Comparison of ENCODE assay signal across 22 mouse cellular contexts in genomic region chr1:191811774-191812173, GRCm38 (mm10).
"Had no signal": no experiment of that assay in that cellular context is flagged by ENCODE, and none has a peak within 500 bp of the region (broad histone marks: within the 10 kb centered on the region; RNA-seq: fewer than 3 reads in every experiment).

No protein-coding gene starts in this region.

- H3K27ac ChIP-seq: intestine, embryonic 15.5 days; layer of hippocampus, adult 2 months; limb, embryonic 12.5 days; limb, embryonic 15.5 days; liver, embryonic 14.5 days; macrophage; midbrain, embryonic 12.5 days; midbrain, embryonic 15.5 days; neural tube, embryonic 12.5 days; neural tube, embryonic 15.5 days; stomach, embryonic 15.5 days had no signal

- H3K9ac ChIP-seq: intestine, embryonic 15.5 days; limb, embryonic 12.5 days; limb, embryonic 15.5 days; liver, embryonic 14.5 days; liver, postnatal 0 days; midbrain, embryonic 12.5 days; midbrain, embryonic 15.5 days; neural tube, embryonic 12.5 days; neural tube, embryonic 15.5 days; stomach, embryonic 15.5 days had no signal

- H3K4me3 ChIP-seq: intestine, embryonic 15.5 days; layer of hippocampus, adult 2 months; limb, embryonic 12.5 days; limb, embryonic 15.5 days; midbrain, embryonic 12.5 days; midbrain, embryonic 15.5 days; neural tube, embryonic 12.5 days; neural tube, embryonic 15.5 days; stomach, embryonic 15.5 days had no signal

- ATAC-seq: hindbrain, embryonic 16.5 days; intestine, embryonic 15.5 days; liver, postnatal 0 days; midbrain, embryonic 15.5 days had no signal

- H3K36me3 ChIP-seq: intestine, embryonic 15.5 days; limb, embryonic 12.5 days; limb, embryonic 15.5 days; midbrain, embryonic 12.5 days; midbrain, embryonic 15.5 days; neural tube, embryonic 12.5 days; neural tube, embryonic 15.5 days; stomach, embryonic 15.5 days had no signal

- H3K9me3 ChIP-seq: intestine, embryonic 15.5 days; limb, embryonic 12.5 days; limb, embryonic 15.5 days; midbrain, embryonic 15.5 days; neural tube, embryonic 12.5 days; neural tube, embryonic 15.5 days; stomach, embryonic 15.5 days had no signal

- H3K4me1 ChIP-seq: intestine, embryonic 15.5 days; midbrain, embryonic 12.5 days; midbrain, embryonic 15.5 days; neural tube, embryonic 12.5 days; neural tube, embryonic 15.5 days; stomach, embryonic 15.5 days had no signal

- H3K27me3 ChIP-seq: intestine, embryonic 15.5 days; limb, embryonic 12.5 days; limb, embryonic 15.5 days; midbrain, embryonic 12.5 days; midbrain, embryonic 15.5 days; neural tube, embryonic 12.5 days; neural tube, embryonic 15.5 days; stomach, embryonic 15.5 days had no signal

- H3K4me2 ChIP-seq: intestine, embryonic 15.5 days; limb, embryonic 12.5 days; limb, embryonic 15.5 days; liver, embryonic 11.5 days; midbrain, embryonic 12.5 days; midbrain, embryonic 15.5 days; neural tube, embryonic 12.5 days; neural tube, embryonic 15.5 days; stomach, embryonic 15.5 days had no signal

- DNase-seq: kidney, adult 11 months; kidney, adult 8-10 months; kidney, postnatal 14 days; layer of hippocampus, postnatal 36 days; left cerebral cortex, postnatal 4 days; liver, postnatal 0 days; retina, postnatal 1 day; right cerebral cortex, postnatal 25 days; thymus, postnatal 36 days had no signal
